Mouse (Mus musculus) liver, embryonic 14.5 days (tissue): ENCODE measurements around the gene Cmas. TPM values are rescaled to one million over a fixed set of nuclear protein-coding genes. Genes with fewer than 3 reads are reported as not detected.

Experiments used
- ATAC-seq: fragments of 200-750 bp; cut with Nextera tagmentation; 2 replicates; pipeline ENCODE4 v1.8.0; 2017; ENCODE audit warnings: moderate number of reproducible peaks, mild to moderate bottlenecking, moderate library complexity; ENCODE audit not compliant: insufficient read depth
- DNase-seq, 3 experiments: peaks; one replicate each; pipeline ENCODE4 v3.0.0-alpha.2; 2012 to 2013; ENCODE audit warnings: low read depth in 3 of 3, low spot score in 3 of 3
- H3K27ac ChIP-seq: fragments of 300-500 bp; sonication (generic); 2 replicates; pipeline ENCODE4 v1.5.1; 2014; ENCODE audit warnings: moderate library complexity, mild to moderate bottlenecking, control low read depth, inconsistent platforms
- H3K27me3 ChIP-seq: fragments of 300-500 bp; sonication (generic); 2 replicates; pipeline ENCODE4 v1.6.1; 2014; ENCODE audit warnings: mild to moderate bottlenecking, low read length, moderate library complexity; ENCODE audit not compliant: control insufficient read depth, insufficient read depth
- H3K36me3 ChIP-seq: fragments of 300-500 bp; sonication (generic); replicated peaks from 2 replicates; pipeline ENCODE4 v1.6.1; 2014; ENCODE audit warnings: low read depth; ENCODE audit not compliant: control insufficient read depth, insufficient read depth
- H3K4me1 ChIP-seq, 2 experiments: fragments of 200-500 bp in 1 of 2; fragments of 300-500 bp in 1 of 2; sonication (generic) in 1 of 2; replicated peaks; 2 replicates each; pipeline ENCODE4 v1.6.1; 2012 to 2014; ENCODE audit warnings: antibody characterized with exemption in 1 of 2, inconsistent platforms in 1 of 2, low read length in 1 of 2; ENCODE audit not compliant: control insufficient read depth in 2 of 2, insufficient read depth in 2 of 2
- H3K4me2 ChIP-seq: fragments of 300-500 bp; sonication (generic); 2 replicates; pipeline ENCODE4 v1.6.1; 2014; ENCODE audit warnings: low read depth, mild to moderate bottlenecking, control low read depth, moderate library complexity
- H3K4me3 ChIP-seq, 2 experiments: fragments of 200-500 bp in 1 of 2; fragments of 300-500 bp in 1 of 2; sonication (generic) in 1 of 2; 2 replicates each; pipeline ENCODE4 v1.5.1; 2012 to 2014; ENCODE audit warnings: low read depth in 2 of 2, low read length in 2 of 2, mild to moderate bottlenecking in 2 of 2, control low read depth in 1 of 2, inconsistent platforms in 1 of 2, moderate library complexity in 1 of 2; ENCODE audit not compliant: insufficient read depth in 1 of 2
- H3K9ac ChIP-seq: fragments of 300-500 bp; sonication (generic); replicated peaks from 2 replicates; pipeline ENCODE4 v1.6.1; 2014; ENCODE audit warnings: mild to moderate bottlenecking, control low read depth, moderate library complexity
- H3K9me3 ChIP-seq: fragments of 300-500 bp; sonication (generic); 2 replicates; pipeline ENCODE4 v1.6.1; 2016; ENCODE audit warnings: low read length, mixed read lengths; ENCODE audit not compliant: control insufficient read depth
- CTCF ChIP-seq: IDR thresholded peaks from 2 replicates; pipeline ENCODE4 v1.5.1; 2016; ENCODE audit warnings: antibody characterized with exemption, low read depth, control low read depth
- EP300 ChIP-seq: IDR thresholded peaks from 2 replicates; pipeline ENCODE4 v1.6.1; 2016; ENCODE audit warnings: antibody characterized with exemption, low read depth
- WGBS: fragments of 180-500 bp; shearing (Covaris S2); extraction: QIAGEN DNeasy Blood & Tissue Kit; methylation state at CpG from one replicate; pipeline ENCODE4 v1.1.7; 2014; ENCODE audit not compliant: insufficient replicate concordance; 5-methylcytosine and 5-hydroxymethylcytosine counted together
- polyA plus RNA-seq, 2 experiments: library from polyadenylated mRNA; depleted of rRNA in 1 of 2; stranded (reverse) in 1 of 2; unstranded in 1 of 2; fragments of >200 nt; fragmentation: Nextera tagmentation in 1 of 2; extraction: Ambion mirVana in 1 of 2; gene quantifications; 2 replicates each; pipeline versions ENCODE4 v1.2.1 to v1.2.3; 2012 to 2014

Gene Cmas
- polyA plus RNA-seq, 2 experiments: 80.7 to 176 TPM

DNA sequence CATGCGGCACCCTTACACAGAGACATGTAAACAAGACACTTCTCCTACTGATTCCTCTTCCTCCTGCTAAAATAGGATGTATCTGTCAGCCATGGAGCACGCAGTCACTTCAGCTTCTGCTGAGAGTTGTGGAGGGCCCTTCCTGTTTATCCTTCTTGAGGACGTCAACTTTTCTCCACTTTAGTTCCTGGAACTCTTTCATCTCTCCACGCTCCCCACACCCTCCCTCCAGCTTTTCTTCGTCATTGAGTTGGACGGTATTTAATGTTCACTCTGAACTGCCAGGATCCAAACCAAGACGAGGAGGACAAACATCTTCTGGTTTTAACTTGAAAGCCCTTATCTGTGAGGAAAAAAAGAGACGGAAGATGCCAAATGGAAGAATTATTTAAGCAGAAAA, 41.5 kb upstream of the Cmas start:
- H3K9me3 ChIP-seq: no peaks in the 10 kb centered on the region
- no peak for DNase-seq
- no peak overlapping the region for H3K4me3 ChIP-seq
- 52% methylated on average over 8 of the region's 8 CpGs for WGBS
- H3K27ac ChIP-seq: no peak overlapping the region
- no peaks in the 10 kb centered on the region for H3K27me3 ChIP-seq
- no peak for ATAC-seq
- H3K36me3 ChIP-seq: no peaks in the 10 kb centered on the region
- no peak overlapping the region for H3K4me2 ChIP-seq
- TF ChIP-seq CTCF (no peak), EP300 (no peak)
- H3K4me1 ChIP-seq: no peaks in the 10 kb centered on the region
- no peak overlapping the region for H3K9ac ChIP-seq

DNA sequence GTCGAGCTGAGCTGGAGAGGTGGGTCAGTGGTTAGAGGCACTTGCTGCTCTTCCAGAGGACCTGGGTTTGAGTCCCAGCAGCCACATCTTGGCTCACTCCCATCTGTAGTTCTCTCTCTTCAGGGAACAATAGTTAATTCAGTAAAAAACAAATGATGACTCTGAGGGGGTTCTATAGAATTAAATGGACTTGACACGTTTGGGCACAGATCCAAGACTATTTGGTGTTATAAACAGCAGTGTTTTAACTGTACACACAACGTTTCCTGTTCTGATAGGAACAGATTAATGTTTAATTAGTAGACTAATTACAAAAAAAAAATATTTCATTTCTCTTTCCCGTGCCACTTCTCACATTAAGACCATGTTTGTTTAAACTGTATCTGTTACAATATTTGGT, 39.3 kb upstream of the Cmas start:
- H3K9me3 ChIP-seq: no peaks in the 10 kb centered on the region
- no peak overlapping the region for H3K4me2 ChIP-seq
- ATAC-seq (no peak), DNase-seq (no peak)
- no peaks in the 10 kb centered on the region for H3K4me1 ChIP-seq
- H3K27me3 ChIP-seq: no peaks in the 10 kb centered on the region
- H3K36me3 ChIP-seq: no peaks in the 10 kb centered on the region
- 43% methylated on average over 4 of the region's 4 CpGs for WGBS
- H3K4me3 ChIP-seq: no peak overlapping the region
- no peak for TF ChIP-seq EP300
- TF ChIP-seq CTCF: no peak
- no peak overlapping the region for H3K9ac ChIP-seq
- no peak overlapping the region for H3K27ac ChIP-seq

- TF ChIP-seq EP300 (no peak), CTCF (peak; percentile 23)
- Histone ChIP-seq H3K27ac (no peak overlapping the region), H3K9me3 (no peaks in the 10 kb centered on the region), H3K4me2 (no peak overlapping the region), H3K4me3 (no peak overlapping the region), H3K4me1 (no peaks in the 10 kb centered on the region), H3K27me3 (no peaks in the 10 kb centered on the region), H3K9ac (no peak overlapping the region), H3K36me3 (no peaks in the 10 kb centered on the region)
- ATAC-seq (no peak), DNase-seq (no peak)
- 58% methylated on average over 7 of the region's 7 CpGs for WGBS
Measured at GRCm38 (mm10) chr6:142718167-142718566, 38.3 kb upstream of the Cmas start.

GRCm38 (mm10) chr6:142720641-142721040, 35.8 kb upstream of the Cmas start:
- ATAC-seq (no peak), DNase-seq (no peak)
- H3K27me3 ChIP-seq: no peaks in the 10 kb centered on the region
- no peaks in the 10 kb centered on the region for H3K9me3 ChIP-seq
- no peaks in the 10 kb centered on the region for H3K4me1 ChIP-seq
- H3K27ac ChIP-seq: no peak overlapping the region
- WGBS: 49% methylated on average over 6 of the region's 6 CpGs
- TF ChIP-seq EP300 (no peak), CTCF (no peak)
- no peaks in the 10 kb centered on the region for H3K36me3 ChIP-seq
- no peak overlapping the region for H3K4me3 ChIP-seq
- no peak overlapping the region for H3K4me2 ChIP-seq
- no peak overlapping the region for H3K9ac ChIP-seq

GRCm38 (mm10) chr6:142721731-142722130, 34.8 kb upstream of the Cmas start:
- H3K9ac ChIP-seq: no peak overlapping the region
- no peak for DNase-seq
- H3K4me3 ChIP-seq: no peak overlapping the region
- no peaks in the 10 kb centered on the region for H3K27me3 ChIP-seq
- no peak overlapping the region for H3K4me2 ChIP-seq
- ATAC-seq: no peak
- 60% methylated on average over 8 of the region's 8 CpGs for WGBS
- no peaks in the 10 kb centered on the region for H3K4me1 ChIP-seq
- TF ChIP-seq CTCF: no peak
- H3K36me3 ChIP-seq: no peaks in the 10 kb centered on the region
- no peaks in the 10 kb centered on the region for H3K9me3 ChIP-seq
- H3K27ac ChIP-seq: no peak overlapping the region
